Mouse (Mus musculus): ENCODE measurements around the gene Zfhx3. TPM values are rescaled to one million over a fixed set of nuclear protein-coding genes. Genes with fewer than 3 reads are reported as not detected.

Zfhx3 gene
- polyA plus RNA-seq, 1 experiment from 2014 or later: 14.4 TPM

- Histone ChIP-seq H3K27me3 (ENCODE audit: low read depth, poor library complexity, severe bottlenecking) (no peaks in the 10 kb centered on the region), H3K4me3 (no peak overlapping the region), H3K4me1 (peaks cover 15% of the 10 kb centered on the region), H3K9me3 (replicated peaks) (no peaks in the 10 kb centered on the region), H3K36me3 (peaks cover 81% of the 10 kb centered on the region), H3K27ac (replicated peaks) (peak overlapping the region; percentile 42; the same call in 1 of the 2 replicates)
- no peak for DNase-seq (ENCODE audit: low spot score)
- 89% methylated on average over 10 of the region's 10 CpGs for WGBS
These were observed 869.2 kb downstream of the Zfhx3 start for GRCm38 (mm10) chr8:108811694-108812093.

GRCm38 (mm10) chr8:108813375-108813774 lies 870.9 kb downstream of the Zfhx3 start:
- H3K27ac ChIP-seq (replicated peaks): no peak overlapping the region
- no peaks in the 10 kb centered on the region for H3K27me3 ChIP-seq (ENCODE audit: low read depth, poor library complexity, severe bottlenecking)
- peaks cover 70% of the 10 kb centered on the region for H3K36me3 ChIP-seq
- WGBS: 89% methylated on average over 12 of the region's 12 CpGs
- peaks cover 22% of the 10 kb centered on the region for H3K4me1 ChIP-seq
- H3K9me3 ChIP-seq (replicated peaks): no peaks in the 10 kb centered on the region
- no peak overlapping the region for H3K4me3 ChIP-seq
- no peak for DNase-seq (ENCODE audit: low spot score)

GRCm38 (mm10) chr8:108819271-108819671 lies 876.8 kb downstream of the Zfhx3 start:
- no peaks in the 10 kb centered on the region for H3K27me3 ChIP-seq (ENCODE audit: low read depth, poor library complexity, severe bottlenecking)
- 6% methylated on average over 8 of the region's 8 CpGs for WGBS

GRCm38 (mm10) chr8:108819826-108820225 lies 877.4 kb downstream of the Zfhx3 start:
- H3K36me3 ChIP-seq: peaks cover 40% of the 10 kb centered on the region
- WGBS: under 1% methylated on average over 3 of the region's 3 CpGs
- H3K9me3 ChIP-seq (replicated peaks): no peaks in the 10 kb centered on the region
- DNase-seq (ENCODE audit: low spot score): no peak
- H3K27me3 ChIP-seq (ENCODE audit: low read depth, poor library complexity, severe bottlenecking): no peaks in the 10 kb centered on the region
- H3K4me3 ChIP-seq: peak overlapping the region; percentile 37
- peak overlapping the region; percentile 70 for H3K27ac ChIP-seq (replicated peaks)
- peaks cover 50% of the 10 kb centered on the region for H3K4me1 ChIP-seq

More at GRCm38 (mm10) chr8:108819271-108819671, 876.8 kb downstream of the Zfhx3 start:
- no peak overlapping the region for H3K4me3 ChIP-seq
- peak; percentile 65 for DNase-seq (ENCODE audit: low spot score)
- H3K27ac ChIP-seq (replicated peaks): peak overlapping the region; percentile 70
- H3K9me3 ChIP-seq (replicated peaks): no peaks in the 10 kb centered on the region
- H3K36me3 ChIP-seq: peaks cover 41% of the 10 kb centered on the region
- H3K4me1 ChIP-seq: peaks cover 50% of the 10 kb centered on the region

GRCm38 (mm10) chr8:108820634-108821033 lies 878.2 kb downstream of the Zfhx3 start:
- Histone ChIP-seq H3K27ac (replicated peaks) (peak overlapping the region; percentile 70; the same call in 1 of the 2 replicates), H3K4me1 (peaks cover 50% of the 10 kb centered on the region), H3K27me3 (ENCODE audit: low read depth, poor library complexity, severe bottlenecking) (no peaks in the 10 kb centered on the region), H3K9me3 (replicated peaks) (no peaks in the 10 kb centered on the region), H3K36me3 (peaks cover 39% of the 10 kb centered on the region), H3K4me3 (peak overlapping the region; percentile 37)
- 7% methylated on average over 6 of the region's 6 CpGs for WGBS
- DNase-seq (ENCODE audit: low spot score): peak; percentile 66

- DNase-seq (ENCODE audit: low spot score): no peak
- Histone ChIP-seq H3K27me3 (ENCODE audit: low read depth, poor library complexity, severe bottlenecking) (no peaks in the 10 kb centered on the region), H3K36me3 (peaks cover 31% of the 10 kb centered on the region), H3K4me3 (no peak overlapping the region), H3K9me3 (replicated peaks) (no peaks in the 10 kb centered on the region), H3K4me1 (peaks cover 65% of the 10 kb centered on the region), H3K27ac (replicated peaks) (no peak overlapping the region)
- WGBS: 91% methylated on average over 15 of the region's 15 CpGs
These were observed 880.4 kb downstream of the Zfhx3 start for GRCm38 (mm10) chr8:108822841-108823266.

- no peaks in the 10 kb centered on the region for H3K27me3 ChIP-seq (ENCODE audit: low read depth, poor library complexity, severe bottlenecking)
- WGBS: 95% methylated on average over 4 of the region's 4 CpGs
- peaks cover 62% of the 10 kb centered on the region for H3K4me1 ChIP-seq
These were observed 881.6 kb downstream of the Zfhx3 start for GRCm38 (mm10) chr8:108824049-108824448.

GRCm38 (mm10) chr8:108826414-108826813 lies 884.0 kb downstream of the Zfhx3 start:
- DNase-seq (ENCODE audit: low spot score): no peak
- Histone ChIP-seq H3K27ac (replicated peaks) (no peak overlapping the region), H3K4me1 (peaks cover 62% of the 10 kb centered on the region), H3K27me3 (ENCODE audit: low read depth, poor library complexity, severe bottlenecking) (no peaks in the 10 kb centered on the region), H3K4me3 (no peak overlapping the region), H3K9me3 (replicated peaks) (no peaks in the 10 kb centered on the region), H3K36me3 (peaks cover 31% of the 10 kb centered on the region)
- 87% methylated on average over 4 of the region's 4 CpGs for WGBS

More at GRCm38 (mm10) chr8:108824049-108824448, 881.6 kb downstream of the Zfhx3 start:
- no peaks in the 10 kb centered on the region for H3K9me3 ChIP-seq (replicated peaks)
- no peak for DNase-seq (ENCODE audit: low spot score)
- H3K36me3 ChIP-seq: peaks cover 31% of the 10 kb centered on the region
- no peak overlapping the region for H3K27ac ChIP-seq (replicated peaks)
- H3K4me3 ChIP-seq: no peak overlapping the region

- no peak overlapping the region for H3K27ac ChIP-seq (replicated peaks)
- no peak overlapping the region for H3K4me3 ChIP-seq
- H3K36me3 ChIP-seq: peaks cover 28% of the 10 kb centered on the region
- H3K27me3 ChIP-seq (ENCODE audit: low read depth, poor library complexity, severe bottlenecking): no peaks in the 10 kb centered on the region
- 92% methylated on average over 15 of the region's 15 CpGs for WGBS
- H3K4me1 ChIP-seq: peaks cover 63% of the 10 kb centered on the region
- no peaks in the 10 kb centered on the region for H3K9me3 ChIP-seq (replicated peaks)
- DNase-seq (ENCODE audit: low spot score): no peak
These were observed 885.0 kb downstream of the Zfhx3 start for GRCm38 (mm10) chr8:108827428-108827827.

GRCm38 (mm10) chr8:108829305-108829717 lies 886.9 kb downstream of the Zfhx3 start:
- Histone ChIP-seq H3K27ac (replicated peaks) (peak overlapping the region; percentile 79), H3K36me3 (peaks cover 19% of the 10 kb centered on the region), H3K27me3 (ENCODE audit: low read depth, poor library complexity, severe bottlenecking) (no peaks in the 10 kb centered on the region), H3K9me3 (replicated peaks) (no peaks in the 10 kb centered on the region), H3K4me3 (peak overlapping the region; percentile 21; the same call in 1 of the 2 replicates), H3K4me1 (peaks cover 56% of the 10 kb centered on the region)
- peak; percentile 78 for DNase-seq (ENCODE audit: low spot score)
- 29% methylated on average over 12 of the region's 12 CpGs for WGBS

GRCm38 (mm10) chr8:108835143-108835542 lies 892.7 kb downstream of the Zfhx3 start:
- peaks cover 51% of the 10 kb centered on the region for H3K4me1 ChIP-seq
- no peak for DNase-seq (ENCODE audit: low spot score)
- no peaks in the 10 kb centered on the region for H3K9me3 ChIP-seq (replicated peaks)
- no peak overlapping the region for H3K27ac ChIP-seq (replicated peaks)
- H3K4me3 ChIP-seq: no peak overlapping the region
- 89% methylated on average over 11 of the region's 11 CpGs for WGBS
- no peaks in the 10 kb centered on the region; the same call in 1 of the 2 replicates for H3K27me3 ChIP-seq (ENCODE audit: low read depth, poor library complexity, severe bottlenecking)
- H3K36me3 ChIP-seq: peaks cover 20% of the 10 kb centered on the region

GRCm38 (mm10) chr8:108837788-108838187 lies 895.3 kb downstream of the Zfhx3 start:
- 0 out of 2 replicates have a peak overlapping the region, but pooled peaks have one; percentile 46 for H3K27ac ChIP-seq (replicated peaks)
- peaks cover 22% of the 10 kb centered on the region for H3K36me3 ChIP-seq
- no peaks in the 10 kb centered on the region; the same call in 1 of the 2 replicates for H3K27me3 ChIP-seq (ENCODE audit: low read depth, poor library complexity, severe bottlenecking)
- peaks cover 32% of the 10 kb centered on the region for H3K4me1 ChIP-seq
- no peak for DNase-seq (ENCODE audit: low spot score)
- H3K4me3 ChIP-seq: no peak overlapping the region
- WGBS: 37% methylated on average over 10 of the region's 10 CpGs
- H3K9me3 ChIP-seq (replicated peaks): no peaks in the 10 kb centered on the region

GRCm38 (mm10) chr8:108838761-108839160 lies 896.3 kb downstream of the Zfhx3 start:
- Histone ChIP-seq H3K9me3 (replicated peaks) (no peaks in the 10 kb centered on the region), H3K27me3 (ENCODE audit: low read depth, poor library complexity, severe bottlenecking) (no peaks in the 10 kb centered on the region; the same call in 1 of the 2 replicates), H3K36me3 (peaks cover 29% of the 10 kb centered on the region), H3K27ac (replicated peaks) (no peak overlapping the region), H3K4me1 (peaks cover 32% of the 10 kb centered on the region), H3K4me3 (no peak overlapping the region)
- DNase-seq (ENCODE audit: low spot score): no peak
- WGBS: 66% methylated on average over 6 of the region's 6 CpGs
